Mouse (Mus musculus) heart, postnatal 10 days (tissue): ENCODE measurements around the gene Scgb1b24. TPM values are rescaled to one million over a fixed set of nuclear protein-coding genes. Genes with fewer than 3 reads are reported as not detected.

ENCODE experiments used
- DNase-seq, 2 experiments: peaks; one replicate each; pipeline ENCODE4 v3.0.0; 2021
- intact Hi-C: fragments of 180-260 bp; cut with DNase I; formaldehyde crosslinking; loops from one replicate; pipeline ENCODE4 v1.15.1; 2025
- total RNA-seq, 2 experiments: library from RNA; stranded (reverse); gene quantifications; 2 replicates each; pipeline ENCODE4 v1.2.3; 2021

Gene Scgb1b24
- not detected for total RNA-seq

- intact Hi-C loops: no loop called here
- DNase-seq: no peak
These were observed at the start of gene Scgb1b24 for GRCm38 (mm10) chr7:33743499-33743898. Gene Scgb1b24, plus strand, starts transcription at chr7:33743799.

GRCm38 (mm10) chr7:33739212-33739611 lies 4.4 kb upstream of the Scgb1b24 start, which contains the start of gene Scgb2b24:
Gene Scgb2b24, minus strand, starts transcription at chr7:33739312.
- no peak for DNase-seq

More at GRCm38 (mm10) chr7:33739212-33739611, 4.4 kb upstream of the Scgb1b24 start, which contains the start of gene Scgb2b24:
- intact Hi-C loops: no loop called here

Other genes with a start within 250 kb of the Scgb1b24 start
- gene Scgb2b21, start 223.3 kb upstream of the Scgb1b24 start, total RNA-seq: not detected
- not detected for gene Scgb2b24, start 4.5 kb upstream of the Scgb1b24 start, total RNA-seq
- gene Scgb2b26, start 201.2 kb downstream of the Scgb1b24 start, total RNA-seq: not detected